Mouse (Mus musculus) ES-E14 (cell line): Measurements from ENCODE around the gene Sh3bp4. TPM values are rescaled to one million over a fixed set of nuclear protein-coding genes. Genes with fewer than 3 reads are reported as not detected.

Experiments
- DNase-seq: peaks from one replicate; pipeline ENCODE4 v3.0.0-alpha.2; 2013; ENCODE audit warnings: low read depth, low spot score
- H3K27ac ChIP-seq: 2 replicates; pipeline ENCODE4 v1.5.1; 2012; ENCODE audit warnings: low read depth, mild to moderate bottlenecking, low read length, moderate library complexity, mixed read lengths; ENCODE audit not compliant: poor library complexity, insufficient read depth, severe bottlenecking
- H3K36me3 ChIP-seq: 2 replicates; pipeline ENCODE4 v1.6.1; 2012; ENCODE audit warnings: mild to moderate bottlenecking, low read length, moderate library complexity, mixed read lengths; ENCODE audit not compliant: control insufficient read depth, poor library complexity, insufficient read depth, severe bottlenecking
- H3K4me1 ChIP-seq, 2 experiments: fragments of 150-350 bp in 1 of 2; sonication (generic) in 1 of 2; 2 replicates each; pipeline ENCODE4 v1.6.1; 2012; ENCODE audit warnings: low read length in 2 of 2, mild to moderate bottlenecking in 1 of 2, mixed read lengths in 1 of 2; ENCODE audit not compliant: control insufficient read depth in 2 of 2, insufficient read depth in 2 of 2, poor library complexity in 1 of 2
- H3K4me3 ChIP-seq, 2 experiments: fragments of 150-350 bp in 1 of 2; sonication (generic) in 1 of 2; 2 replicates each; pipeline ENCODE4 v1.5.1; 2012; ENCODE audit warnings: low read length in 2 of 2, low read depth in 1 of 2, mild to moderate bottlenecking in 1 of 2, mixed read lengths in 1 of 2; ENCODE audit not compliant: insufficient read depth in 1 of 2, poor library complexity in 1 of 2, severe bottlenecking in 1 of 2
- H3K9ac ChIP-seq: 2 replicates; pipeline ENCODE4 v1.6.1; 2012; ENCODE audit warnings: low read depth, mild to moderate bottlenecking, low read length, mixed read lengths; ENCODE audit not compliant: poor library complexity, insufficient read depth, severe bottlenecking
- H3K9me3 ChIP-seq: fragments of 150-350 bp; sonication (generic); 2 replicates; pipeline ENCODE4 v1.6.1; 2012; ENCODE audit warnings: low read depth, mild to moderate bottlenecking, low read length; ENCODE audit not compliant: control insufficient read depth, insufficient read depth
- CHD2 ChIP-seq: IDR thresholded peaks from 2 replicates; pipeline ENCODE4 v1.6.1; 2014; ENCODE audit warnings: mild to moderate bottlenecking, low read depth, low read length, inconsistent platforms
- HCFC1 ChIP-seq: IDR thresholded peaks from 2 replicates; pipeline ENCODE4 v1.6.1; 2012; ENCODE audit warnings: low read length, inconsistent platforms, borderline replicate concordance; ENCODE audit not compliant: insufficient read depth
- MAFK ChIP-seq: IDR thresholded peaks from 2 replicates; pipeline ENCODE4 v1.6.1; 2014; ENCODE audit warnings: mild to moderate bottlenecking, low read depth, low read length, inconsistent platforms; ENCODE audit not compliant: insufficient read depth
- ZC3H11A ChIP-seq: IDR thresholded peaks from 2 replicates; pipeline ENCODE4 v1.6.1; 2012; ENCODE audit warnings: low read depth, mild to moderate bottlenecking, inconsistent platforms, low read length, borderline replicate concordance
- ZNF384 ChIP-seq: IDR thresholded peaks from 2 replicates; pipeline ENCODE4 v1.6.1; 2012; ENCODE audit warnings: low read depth, low read length, inconsistent platforms
- in situ Hi-C, 2 experiments: fragments of 600-800 bp; cut with MboI; formaldehyde crosslinking; loops; one replicate each; pipeline ENCODE4 v1.15.1; 2025; ENCODE audit warnings: low sequenced_read_pairs in 2 of 2, inconsistent platforms in 1 of 2; ENCODE audit not compliant: unreplicated experiment in 2 of 2
- total RNA-seq: library from RNA; depleted of rRNA; stranded (reverse); fragments of 300-350 nt; gene quantifications from 2 replicates; pipeline ENCODE4 v1.2.3, GENCODE M21; 2012

Sh3bp4 gene
- total RNA-seq, 1 experiment = 12.0 TPM

DNA sequence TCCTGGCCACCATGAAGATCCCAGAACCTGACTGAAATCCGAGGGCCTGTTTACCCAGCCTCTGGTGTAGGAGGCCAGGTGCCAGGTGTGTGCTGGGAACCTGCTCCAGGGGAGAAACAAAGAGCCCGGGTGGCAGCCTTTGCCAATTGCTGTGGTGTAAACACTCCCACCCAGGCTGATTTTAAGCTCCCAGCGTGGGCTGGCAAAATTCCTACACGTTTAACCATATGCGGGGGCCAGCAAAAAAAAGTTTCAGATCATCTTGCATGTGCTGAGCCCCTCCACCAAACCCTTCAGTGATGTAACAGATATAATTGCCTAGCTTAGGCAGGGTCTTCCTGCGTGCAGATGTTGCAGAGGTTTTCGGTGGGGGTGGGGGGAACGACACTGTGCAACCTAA, 4.9 kb downstream of the Sh3bp4 start:
- Histone ChIP-seq H3K4me1 (peaks cover 4 to 14% of the 10 kb centered on the region in 2 experiments; a peak in 3 of 4 replicates), H3K27ac (no peak overlapping the region), H3K36me3 (no peaks in the 10 kb centered on the region)

DNA sequence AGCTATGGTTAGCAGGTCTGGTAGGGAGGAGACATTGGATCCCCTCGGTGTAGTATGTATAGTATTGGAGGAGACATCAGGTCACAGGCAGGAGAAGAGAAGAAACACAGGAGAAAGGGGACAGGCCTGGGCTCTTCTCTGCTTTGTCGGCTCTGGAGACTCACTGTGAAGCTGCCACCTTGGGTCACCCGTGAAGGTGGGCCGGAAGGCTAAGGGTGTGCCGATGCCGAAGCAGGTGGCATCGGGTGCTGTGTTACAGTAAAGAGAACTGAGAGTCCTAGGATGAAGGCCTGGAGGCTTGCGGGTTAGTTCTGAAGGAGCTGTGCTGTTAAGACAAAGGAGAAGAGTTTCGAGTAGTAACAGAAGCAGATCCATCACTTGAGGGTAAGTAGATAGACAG, 6.6 kb downstream of the Sh3bp4 start:
- in situ Hi-C loops = no loop called here
- TF ChIP-seq ZC3H11A (no peak), HCFC1 (no peak), ZNF384 (no peak), CHD2 (no peak), MAFK (no peak)
- no peaks in the 10 kb centered on the region for H3K36me3 ChIP-seq
- H3K9me3 ChIP-seq = no peaks in the 10 kb centered on the region
- H3K4me1 ChIP-seq = peaks cover 4 to 12% of the 10 kb centered on the region in 2 experiments; a peak in 3 of 4 replicates
- no peak overlapping the region for H3K9ac ChIP-seq
- no peak for DNase-seq
- no peak overlapping the region for H3K4me3 ChIP-seq
- H3K27ac ChIP-seq = no peak overlapping the region

More for the DNA sequence above, 4.9 kb downstream of the Sh3bp4 start:
- H3K4me3 ChIP-seq = no peak overlapping the region
- DNase-seq = no peak
- TF ChIP-seq ZC3H11A = no peak
- TF ChIP-seq ZNF384 = no peak
- no peak for TF ChIP-seq MAFK
- no peak for TF ChIP-seq HCFC1
- TF ChIP-seq CHD2 = no peak
- H3K9me3 ChIP-seq = no peaks in the 10 kb centered on the region
- in situ Hi-C loops = no loop called here
- H3K9ac ChIP-seq = no peak overlapping the region

GRCm38 (mm10) chr1:89078240-89078639, 8.0 kb downstream of the Sh3bp4 start:
- no peak for DNase-seq
- H3K9ac ChIP-seq = no peak overlapping the region
- no peak for TF ChIP-seq MAFK
- TF ChIP-seq ZNF384 = no peak
- TF ChIP-seq ZC3H11A = no peak
- no peak for TF ChIP-seq CHD2
- TF ChIP-seq HCFC1 = no peak
- no peaks in the 10 kb centered on the region for H3K9me3 ChIP-seq
- H3K27ac ChIP-seq = no peak overlapping the region
- in situ Hi-C loops = no loop called here
- peaks cover 0 to 6% of the 10 kb centered on the region in 2 experiments; a peak in 2 of 4 replicates for H3K4me1 ChIP-seq
- no peak overlapping the region for H3K4me3 ChIP-seq
- H3K36me3 ChIP-seq = peaks cover under 1% of the 10 kb centered on the region; the same call in 1 of the 2 replicates

DNA sequence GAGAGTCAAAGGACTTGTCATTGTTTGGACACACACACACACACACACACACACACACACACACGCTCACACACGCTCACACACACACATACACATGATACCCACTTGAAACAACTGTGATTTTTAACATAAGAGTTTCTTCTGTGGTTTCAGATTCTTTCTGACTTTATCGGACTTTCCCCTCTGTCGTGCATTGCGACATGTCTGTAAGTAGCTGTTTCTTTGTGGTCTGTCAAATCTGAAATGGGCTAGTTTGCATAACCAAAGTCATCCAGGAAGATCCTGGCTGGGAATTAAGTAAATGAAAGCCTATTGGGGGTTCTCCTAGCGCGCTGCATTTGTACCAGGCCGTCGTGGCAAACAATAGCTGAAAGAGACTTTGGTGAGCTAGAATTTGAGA, 8.5 kb downstream of the Sh3bp4 start:
- TF ChIP-seq ZC3H11A = no peak
- H3K36me3 ChIP-seq = peaks cover 2% of the 10 kb centered on the region; the same call in 1 of the 2 replicates

DNA sequence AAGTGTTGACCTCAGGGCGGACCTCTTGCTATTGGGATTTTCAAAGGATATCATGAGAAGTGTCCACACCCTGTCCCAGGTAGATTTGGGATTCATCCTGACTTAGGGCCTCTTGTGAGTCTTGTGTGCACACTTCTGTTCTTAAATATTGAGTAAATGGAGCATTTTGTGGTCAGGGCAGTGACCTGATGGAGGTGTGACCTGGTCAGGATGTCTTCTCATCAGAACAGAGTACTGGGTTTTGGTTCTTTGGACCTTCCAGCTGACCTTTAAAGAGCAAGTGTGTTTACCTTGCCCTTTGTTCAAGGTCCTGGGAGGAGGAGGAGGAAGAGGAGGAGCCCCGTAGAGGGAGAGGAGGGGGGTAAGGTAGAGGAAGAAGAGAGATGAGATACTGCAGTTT, 9.0 kb downstream of the Sh3bp4 start:
- in situ Hi-C loops = no loop called here
- Histone ChIP-seq H3K9ac (no peak overlapping the region), H3K9me3 (no peaks in the 10 kb centered on the region), H3K4me3 (no peak overlapping the region), H3K36me3 (peaks cover 2% of the 10 kb centered on the region; the same call in 1 of the 2 replicates), H3K27ac (no peak overlapping the region), H3K4me1 (peaks cover 0 to 6% of the 10 kb centered on the region in 2 experiments; a peak in 1 of 4 replicates)
- DNase-seq = no peak
- no peak for TF ChIP-seq HCFC1

More for the DNA sequence above, 8.5 kb downstream of the Sh3bp4 start:
- Histone ChIP-seq H3K27ac (no peak overlapping the region), H3K9ac (no peak overlapping the region), H3K4me1 (peaks cover 0 to 6% of the 10 kb centered on the region in 2 experiments; a peak in 1 of 4 replicates), H3K9me3 (no peaks in the 10 kb centered on the region), H3K4me3 (no peak overlapping the region)
- in situ Hi-C loops = no loop called here
- DNase-seq = no peak
